Mouse (Mus musculus) hindbrain, embryonic 13.5 days (tissue): ENCODE measurements at regions not wholly inside any gene's neighbourhood (a gene's known extent, or its start where the extent isn't known, plus 50 kb on each side); places are given as distances from the start of the nearest gene placed in this dataset.
"Not testable (repeated sequence)": the region's sequence is repeated elsewhere in the genome, so short reads cannot be mapped to it uniquely, and the experiment has no call there.

Experiments
- ATAC-seq: fragments of 200-750 bp; cut with Nextera tagmentation; 2 replicates; pipeline ENCODE4 v1.8.0; 2017; ENCODE audit warnings: moderate TSS enrichment; ENCODE audit not compliant: low FRiP score
- H3K27ac ChIP-seq: fragments of 300-500 bp; sonication (generic); 2 replicates; pipeline ENCODE4 v1.5.1; 2015; ENCODE audit warnings: inconsistent platforms, mild to moderate bottlenecking, moderate library complexity
- H3K27me3 ChIP-seq: fragments of 300-500 bp; sonication (generic); 2 replicates; pipeline ENCODE4 v1.6.1; 2015; ENCODE audit warnings: mild to moderate bottlenecking, inconsistent platforms
- H3K36me3 ChIP-seq: fragments of 300-500 bp; sonication (generic); 2 replicates; pipeline ENCODE4 v1.6.1; 2015; ENCODE audit warnings: mild to moderate bottlenecking, inconsistent platforms
- H3K4me1 ChIP-seq: fragments of 300-500 bp; sonication (generic); replicated peaks from 2 replicates; pipeline ENCODE4 v1.6.1; 2015; ENCODE audit warnings: inconsistent platforms
- H3K4me2 ChIP-seq: fragments of 300-500 bp; sonication (generic); 2 replicates; pipeline ENCODE4 v1.6.1; 2015; ENCODE audit warnings: inconsistent platforms, mild to moderate bottlenecking, moderate library complexity
- H3K4me3 ChIP-seq: fragments of 300-500 bp; sonication (generic); 2 replicates; pipeline ENCODE4 v1.5.1; 2015; ENCODE audit warnings: mild to moderate bottlenecking, inconsistent platforms
- H3K9ac ChIP-seq: fragments of 300-500 bp; sonication (generic); 2 replicates; pipeline ENCODE4 v1.6.1; 2015; ENCODE audit warnings: mild to moderate bottlenecking, inconsistent platforms
- H3K9me3 ChIP-seq: fragments of 300-500 bp; sonication (generic); 2 replicates; pipeline ENCODE4 v1.6.1; 2016; ENCODE audit warnings: inconsistent platforms
- WGBS: fragments of 180-500 bp; shearing (Covaris S2); methylation state at CpG from one replicate; pipeline ENCODE4 v1.1.7; 2015; 5-methylcytosine and 5-hydroxymethylcytosine counted together

DNA sequence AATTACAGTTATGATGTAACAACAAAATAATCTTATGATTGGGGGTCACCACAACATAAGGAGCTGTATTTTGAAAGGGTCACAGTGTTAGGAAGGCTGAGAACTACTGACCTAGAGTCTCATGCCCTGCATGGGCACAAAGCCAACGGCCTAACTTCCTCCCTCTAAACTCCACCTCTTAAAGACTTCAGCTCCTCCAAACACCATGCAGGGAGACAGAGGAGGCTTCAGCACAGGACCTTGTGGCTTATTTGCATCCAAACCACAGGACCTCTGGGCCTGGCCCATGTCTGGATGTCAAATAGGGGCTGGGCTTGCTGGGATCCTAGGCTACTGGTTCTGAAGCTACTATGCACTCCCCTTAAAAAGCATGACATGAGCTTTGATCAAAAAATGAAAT is 294.7 kb upstream of the Kdm8 start:
- no peak for ATAC-seq
- 64% methylated on average over 1 of the region's 1 CpGs for WGBS
- no peak overlapping the region for H3K9ac ChIP-seq

DNA sequence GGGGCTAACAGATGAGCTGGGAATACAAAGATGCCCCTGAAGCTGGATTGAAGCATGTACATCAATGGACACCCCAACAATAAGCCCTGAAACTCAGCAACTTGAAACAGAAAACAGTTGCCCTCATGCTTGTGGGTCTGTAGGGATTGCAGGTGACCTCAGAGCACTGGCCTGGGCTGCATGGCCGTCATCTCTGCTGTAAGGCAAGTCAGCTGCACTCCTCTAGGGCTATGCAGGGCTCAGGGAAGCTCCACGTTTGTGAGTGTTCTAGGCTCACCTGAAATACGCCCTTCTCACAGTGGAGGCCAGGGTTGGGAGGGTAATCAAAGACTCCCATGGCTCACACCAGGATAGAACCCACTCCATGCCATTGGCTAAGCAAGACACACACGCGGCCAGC is 292.2 kb upstream of the Kdm8 start:
- H3K4me3 ChIP-seq, result no peak overlapping the region
- no peak overlapping the region for H3K27ac ChIP-seq
- no peak overlapping the region for H3K4me2 ChIP-seq
- 83% methylated on average over 5 of the region's 5 CpGs for WGBS
- H3K4me1 ChIP-seq, result 0 out of 2 replicates have a peak, but pooled peaks cover 3% of the 10 kb centered on the region
- H3K36me3 ChIP-seq, result no peaks in the 10 kb centered on the region
- H3K9ac ChIP-seq, result no peak overlapping the region
- H3K9me3 ChIP-seq, result no peaks in the 10 kb centered on the region
- no peak for ATAC-seq
- no peaks in the 10 kb centered on the region for H3K27me3 ChIP-seq

More for the DNA sequence above, 294.7 kb upstream of the Kdm8 start:
- H3K4me2 ChIP-seq, result no peak overlapping the region
- no peaks in the 10 kb centered on the region for H3K4me1 ChIP-seq
- H3K9me3 ChIP-seq, result no peaks in the 10 kb centered on the region
- no peak overlapping the region for H3K27ac ChIP-seq
- H3K36me3 ChIP-seq, result no peaks in the 10 kb centered on the region
- no peaks in the 10 kb centered on the region for H3K27me3 ChIP-seq
- H3K4me3 ChIP-seq, result no peak overlapping the region

DNA sequence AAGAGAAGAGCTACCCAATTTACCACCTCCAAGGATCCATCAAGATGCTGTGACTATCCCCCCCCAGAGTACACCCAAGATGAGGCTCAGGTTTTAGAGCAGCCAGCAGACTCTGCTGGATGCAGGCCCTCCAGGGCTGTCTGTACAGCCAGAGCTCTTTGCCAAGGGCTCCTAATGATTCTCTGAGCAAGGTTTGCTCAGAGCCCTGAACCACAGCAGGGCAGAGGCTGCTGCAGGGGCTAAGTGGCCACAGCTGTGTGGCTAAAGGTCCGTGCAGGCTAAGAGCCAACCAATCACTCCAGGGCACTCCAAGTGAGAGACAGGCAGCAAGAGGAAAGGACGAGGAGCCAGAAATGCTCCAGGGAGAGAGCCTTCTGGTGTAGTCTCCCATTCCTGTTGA is 289.2 kb upstream of the Kdm8 start:
- no peaks in the 10 kb centered on the region for H3K9me3 ChIP-seq
- no peaks in the 10 kb centered on the region for H3K27me3 ChIP-seq
- H3K4me1 ChIP-seq, result 0 out of 2 replicates have a peak, but pooled peaks cover 3% of the 10 kb centered on the region
- H3K9ac ChIP-seq, result no peak overlapping the region
- no peak for ATAC-seq
- no peak overlapping the region for H3K4me3 ChIP-seq
- H3K36me3 ChIP-seq, result no peaks in the 10 kb centered on the region
- 24% methylated on average over 2 of the region's 2 CpGs for WGBS
- H3K4me2 ChIP-seq, result no peak overlapping the region
- no peak overlapping the region for H3K27ac ChIP-seq

DNA sequence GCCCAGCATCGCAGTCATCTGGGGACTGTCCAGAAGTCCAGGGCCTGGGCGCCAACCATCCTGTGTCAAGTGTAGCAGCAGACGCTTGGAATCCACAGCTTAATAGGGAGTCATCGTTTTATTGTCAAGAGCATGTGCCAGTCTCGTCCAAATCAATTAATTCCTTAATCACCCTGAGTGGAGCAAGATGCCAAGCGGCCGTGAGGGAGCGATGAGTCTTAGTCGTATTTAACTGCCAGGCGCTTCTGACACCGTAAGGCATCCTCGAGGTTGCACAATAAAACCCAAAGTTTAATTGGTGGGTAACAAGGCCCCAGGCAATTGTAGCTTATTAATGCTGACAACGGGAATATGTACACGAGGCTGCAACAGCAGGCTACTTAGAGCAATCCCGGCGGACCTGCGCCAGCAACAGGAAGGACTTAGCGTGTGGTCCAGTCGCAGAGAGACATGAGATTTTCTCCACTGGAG is 277.6 kb upstream of the Kdm8 start:
- H3K4me2 ChIP-seq, result no peak overlapping the region
- no peak overlapping the region for H3K27ac ChIP-seq
- no peak overlapping the region for H3K9ac ChIP-seq
- H3K4me1 ChIP-seq, result peaks cover 7% of the 10 kb centered on the region
- 59% methylated on average over 19 of the region's 19 CpGs for WGBS
- no peak overlapping the region for H3K4me3 ChIP-seq
- no peaks in the 10 kb centered on the region for H3K36me3 ChIP-seq
- ATAC-seq, result 0 out of 2 replicates have a peak, but pooled peaks have one; percentile 17
- H3K9me3 ChIP-seq, result no peaks in the 10 kb centered on the region
- H3K27me3 ChIP-seq, result 0 out of 2 replicates have a peak, but pooled peaks cover 3% of the 10 kb centered on the region

DNA sequence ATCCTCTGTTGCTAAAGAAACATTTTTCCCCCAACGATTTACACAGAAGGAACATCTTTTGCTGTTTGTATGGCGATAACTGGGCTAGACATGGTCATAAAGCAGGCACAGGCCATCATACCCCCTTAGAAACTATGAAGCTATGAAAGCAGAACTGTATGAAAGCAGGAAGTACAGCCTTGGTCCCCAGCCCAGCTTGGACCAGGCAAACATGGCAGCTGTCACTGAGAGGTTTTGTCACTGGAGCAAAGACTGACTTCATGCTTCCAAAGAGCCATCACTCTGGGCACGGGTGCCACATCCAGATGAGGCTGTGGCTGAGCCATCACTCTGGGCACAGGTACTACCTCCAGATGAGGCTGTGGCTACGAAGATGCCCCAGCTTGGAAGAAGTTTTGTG is 276.8 kb upstream of the Kdm8 start:
- no peak for ATAC-seq
- H3K27ac ChIP-seq, result no peak overlapping the region
- H3K9me3 ChIP-seq, result peaks cover 4% of the 10 kb centered on the region; the same call in 1 of the 2 replicates
- 0 out of 2 replicates have a peak, but pooled peaks cover 3% of the 10 kb centered on the region for H3K27me3 ChIP-seq
- H3K4me3 ChIP-seq, result no peak overlapping the region
- no peak overlapping the region for H3K9ac ChIP-seq
- WGBS, result 87% methylated on average over 4 of the region's 4 CpGs
- no peaks in the 10 kb centered on the region for H3K36me3 ChIP-seq
- H3K4me2 ChIP-seq, result no peak overlapping the region
- peaks cover 7% of the 10 kb centered on the region for H3K4me1 ChIP-seq

DNA sequence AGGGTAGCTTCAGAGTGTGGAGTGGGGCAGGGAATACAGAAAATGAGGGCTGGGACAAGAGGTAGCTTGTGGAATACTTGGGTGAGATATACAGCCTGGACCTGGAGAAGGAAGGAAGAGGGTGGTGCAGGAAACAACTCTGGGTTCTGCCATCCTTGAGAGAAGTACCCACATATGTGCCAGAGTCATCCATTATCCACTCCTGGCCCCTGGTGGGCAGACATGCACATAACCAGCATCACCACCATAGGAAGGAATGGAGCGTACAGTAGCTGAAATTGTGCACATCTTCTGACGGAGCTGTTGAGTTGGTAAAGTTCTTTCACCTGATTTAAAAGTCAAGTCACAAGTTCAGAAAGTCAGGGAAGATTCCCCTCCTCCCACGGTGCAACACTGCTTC is 262.9 kb upstream of the Kdm8 start:
- WGBS, result 87% methylated on average over 3 of the region's 3 CpGs
- ATAC-seq, result no peak

DNA sequence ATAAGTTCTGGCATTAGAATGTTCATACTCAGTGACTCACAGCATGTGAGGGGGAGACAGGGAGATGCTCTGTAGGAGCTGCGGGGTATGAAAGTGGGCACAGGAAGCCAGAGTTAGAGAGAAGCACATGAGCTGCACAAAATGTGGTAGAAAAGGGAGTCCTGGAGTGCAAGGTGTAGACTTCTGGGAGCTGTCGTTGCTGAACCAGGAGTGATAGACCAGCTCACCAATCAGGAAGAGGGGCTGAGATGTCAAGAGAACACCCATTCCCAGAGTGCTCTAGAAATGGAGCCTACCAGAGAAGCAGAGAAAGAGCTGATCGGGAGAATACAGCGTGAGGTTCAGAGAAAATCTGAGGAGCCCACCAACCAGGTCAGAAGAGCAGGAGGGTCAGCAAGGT is 262.2 kb upstream of the Kdm8 start:
- H3K36me3 ChIP-seq, result no peaks in the 10 kb centered on the region
- no peak overlapping the region for H3K9ac ChIP-seq
- WGBS, result 90% methylated on average over 4 of the region's 4 CpGs
- H3K27me3 ChIP-seq, result no peaks in the 10 kb centered on the region
- peaks cover 18% of the 10 kb centered on the region; the same call in 1 of the 2 replicates for H3K4me1 ChIP-seq
- H3K4me3 ChIP-seq, result no peak overlapping the region
- H3K9me3 ChIP-seq, result no peaks in the 10 kb centered on the region
- no peak overlapping the region for H3K27ac ChIP-seq
- no peak overlapping the region for H3K4me2 ChIP-seq
- ATAC-seq, result no peak

More for the DNA sequence above, 262.9 kb upstream of the Kdm8 start:
- no peaks in the 10 kb centered on the region for H3K27me3 ChIP-seq
- no peak overlapping the region for H3K9ac ChIP-seq
- H3K4me1 ChIP-seq, result peaks cover 14% of the 10 kb centered on the region; the same call in 1 of the 2 replicates
- H3K36me3 ChIP-seq, result no peaks in the 10 kb centered on the region
- no peak overlapping the region for H3K4me3 ChIP-seq
- H3K9me3 ChIP-seq, result no peaks in the 10 kb centered on the region
- no peak overlapping the region for H3K27ac ChIP-seq
- no peak overlapping the region for H3K4me2 ChIP-seq

DNA sequence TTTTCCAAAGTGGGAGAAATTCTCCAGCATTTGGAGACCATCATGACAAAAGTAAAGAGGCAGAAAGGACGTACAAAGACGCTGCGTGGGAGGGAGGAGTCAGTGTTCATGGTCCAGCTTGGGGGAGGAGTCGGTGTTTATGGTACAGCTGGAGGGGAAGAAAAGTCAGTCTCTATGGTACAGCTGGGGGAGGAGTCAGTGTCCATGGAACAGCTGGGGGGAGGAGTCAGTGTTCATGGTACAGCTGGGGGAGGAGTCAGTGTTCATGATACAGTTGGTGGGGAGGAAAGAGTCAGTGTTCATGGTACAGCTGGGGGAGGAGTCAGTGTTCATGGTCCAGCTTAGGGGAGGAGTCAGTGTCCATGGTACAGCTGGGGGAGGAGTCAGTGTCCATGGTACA is 261.5 kb upstream of the Kdm8 start:
- not testable (repeated sequence) for H3K9ac ChIP-seq, ATAC-seq, H3K4me3 ChIP-seq, H3K4me2 ChIP-seq, H3K36me3 ChIP-seq, H3K27ac ChIP-seq, H3K9me3 ChIP-seq, H3K27me3 ChIP-seq
- WGBS, result 82% methylated on average over 4 of the region's 4 CpGs
- H3K4me1 ChIP-seq, result peaks cover 21% of the 10 kb centered on the region; the same call in 1 of the 2 replicates

DNA sequence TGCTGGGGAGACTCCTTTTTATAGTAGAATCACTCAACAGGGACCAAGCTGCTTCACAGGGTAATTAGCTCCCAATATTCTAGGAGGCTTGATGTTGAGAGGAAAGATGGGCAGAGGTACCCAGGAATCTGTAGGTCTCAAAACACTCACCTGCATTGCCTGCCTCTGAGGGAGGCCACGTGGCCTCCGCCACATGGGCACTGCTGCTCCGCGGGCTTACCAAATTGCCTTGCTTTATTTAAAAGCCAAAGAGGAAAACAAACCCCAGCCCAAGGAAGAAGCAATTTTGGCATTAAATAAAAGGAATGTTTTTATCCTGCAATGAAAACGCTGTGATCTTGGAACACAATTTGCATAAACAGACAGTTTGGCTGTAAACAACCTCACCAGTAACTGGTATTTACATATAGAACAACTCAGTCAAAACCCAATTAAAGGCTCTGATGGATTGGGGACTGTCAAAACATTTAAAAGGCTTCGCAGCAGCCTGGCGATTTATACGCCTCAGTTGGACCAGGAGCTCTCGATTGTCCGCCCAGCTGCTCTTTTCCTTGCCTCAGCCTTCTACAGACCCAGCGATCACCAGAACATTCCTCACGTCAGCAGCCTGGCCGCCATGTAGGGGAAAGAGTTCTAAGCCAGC is 259.3 kb upstream of the Kdm8 start:
- no peaks in the 10 kb centered on the region for H3K9me3 ChIP-seq
- H3K9ac ChIP-seq, result no peak overlapping the region
- H3K27me3 ChIP-seq, result no peaks in the 10 kb centered on the region
- no peak overlapping the region for H3K27ac ChIP-seq
- WGBS, result 64% methylated on average over 13 of the region's 13 CpGs
- no peak overlapping the region for H3K4me3 ChIP-seq
- no peak for ATAC-seq
- no peak overlapping the region for H3K4me2 ChIP-seq
- peaks cover 24% of the 10 kb centered on the region; the same call in 1 of the 2 replicates for H3K4me1 ChIP-seq
- no peaks in the 10 kb centered on the region for H3K36me3 ChIP-seq

DNA sequence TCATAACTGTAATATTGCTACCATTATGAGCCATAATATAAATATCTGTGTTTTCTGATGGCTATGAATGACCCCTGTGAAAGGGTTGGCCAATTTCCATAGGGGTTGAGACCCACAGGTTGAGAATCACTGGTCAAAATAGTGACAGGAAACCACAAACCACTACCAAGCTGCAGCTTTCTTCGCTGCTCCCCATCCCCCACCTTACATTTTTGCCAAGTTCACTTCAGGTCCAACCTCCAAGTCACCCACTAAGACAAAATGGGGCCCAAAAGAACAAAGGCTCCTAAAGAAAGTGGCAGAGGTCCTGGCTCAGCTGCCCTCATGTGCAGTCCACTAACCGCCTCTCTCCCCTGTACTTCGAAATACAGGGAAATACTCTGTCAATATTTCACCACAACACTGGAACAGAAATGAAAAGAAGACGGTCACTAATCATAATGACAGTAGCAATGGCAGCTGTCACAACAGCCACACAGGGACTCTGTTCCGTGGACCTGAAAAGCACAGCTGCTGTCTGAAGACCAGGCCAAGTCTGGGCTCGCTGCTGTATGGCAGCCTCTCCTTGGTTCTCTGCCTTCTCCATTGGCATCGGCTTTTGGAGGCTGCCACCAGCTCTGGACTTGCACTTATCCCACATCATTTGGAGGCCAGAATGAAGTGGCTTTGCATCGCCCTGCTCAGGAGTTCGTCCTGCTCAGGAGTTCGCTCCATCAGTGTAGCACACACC is 257.3 kb upstream of the Kdm8 start:
- Histone ChIP-seq H3K27ac (no peak overlapping the region), H3K9me3 (no peaks in the 10 kb centered on the region), H3K9ac (no peak overlapping the region), H3K36me3 (no peaks in the 10 kb centered on the region), H3K4me3 (no peak overlapping the region), H3K4me1 (peaks cover 24% of the 10 kb centered on the region; the same call in 1 of the 2 replicates), H3K27me3 (no peaks in the 10 kb centered on the region), H3K4me2 (no peak overlapping the region)
- WGBS, result 80% methylated on average over 10 of the region's 10 CpGs
- ATAC-seq, result no peak

DNA sequence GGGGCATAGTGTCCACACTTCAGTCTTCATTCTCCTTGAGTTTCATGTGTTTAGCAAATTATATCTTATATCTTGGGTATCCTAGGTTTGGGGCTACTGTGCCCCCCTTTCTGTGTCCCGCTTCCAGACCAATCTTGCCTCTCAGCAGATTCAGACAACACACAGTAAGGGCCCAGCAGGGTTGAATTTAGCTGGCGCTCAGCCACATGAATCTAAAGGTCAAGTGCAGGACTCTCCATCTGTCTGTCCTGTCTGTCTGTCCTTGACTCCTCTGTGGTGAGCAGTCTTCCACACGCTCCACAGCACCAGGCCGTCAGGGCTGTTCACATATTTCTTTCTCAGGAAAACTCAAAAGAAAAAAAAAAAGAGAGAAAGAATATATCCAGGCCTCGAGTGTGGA is 255.5 kb upstream of the Kdm8 start:
- Histone ChIP-seq H3K4me2 (no peak overlapping the region), H3K36me3 (no peaks in the 10 kb centered on the region), H3K27me3 (no peaks in the 10 kb centered on the region), H3K4me1 (peaks cover 19% of the 10 kb centered on the region; the same call in 1 of the 2 replicates), H3K27ac (no peak overlapping the region), H3K9me3 (no peaks in the 10 kb centered on the region), H3K4me3 (no peak overlapping the region), H3K9ac (no peak overlapping the region)
- WGBS, result 85% methylated on average over 5 of the region's 5 CpGs
- ATAC-seq, result no peak

DNA sequence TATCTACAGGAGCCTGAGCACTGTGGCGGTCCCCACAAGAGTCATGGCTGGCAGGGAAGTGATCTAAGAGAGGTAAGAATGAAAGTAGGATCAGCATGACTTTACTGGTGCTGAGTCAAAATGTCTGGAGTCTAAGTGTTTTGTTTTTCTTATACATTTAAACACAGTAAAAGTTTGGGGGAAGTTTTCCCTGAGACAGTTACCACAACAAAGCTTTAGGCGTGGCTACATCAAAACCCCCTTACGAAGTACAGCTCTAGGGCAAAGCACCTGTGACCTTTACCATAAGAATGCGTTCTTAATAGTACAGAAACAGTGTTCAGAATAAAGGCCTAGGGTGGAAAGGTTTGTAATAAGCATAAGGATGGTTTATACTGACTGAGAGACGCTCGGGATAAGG is 254.4 kb upstream of the Kdm8 start:
- no peak overlapping the region for H3K4me2 ChIP-seq

More for the DNA sequence above, 254.4 kb upstream of the Kdm8 start:
- Histone ChIP-seq H3K27me3 (no peaks in the 10 kb centered on the region), H3K9ac (no peak overlapping the region), H3K4me1 (peaks cover 18% of the 10 kb centered on the region; the same call in 1 of the 2 replicates), H3K9me3 (no peaks in the 10 kb centered on the region), H3K36me3 (no peaks in the 10 kb centered on the region), H3K27ac (no peak overlapping the region), H3K4me3 (no peak overlapping the region)
- WGBS, result 87% methylated on average over 6 of the region's 6 CpGs
- no peak for ATAC-seq
